Mouse (Mus musculus) ES-Bruce4 (cell line): ENCODE data around the gene Cgnl1.

Experiments
- CTCF ChIP-seq: IDR thresholded peaks from one replicate; pipeline ENCODE4 v1.8.1; 2011; ENCODE audit warnings: low read depth, low read length
- EP300 ChIP-seq: IDR thresholded peaks from 2 replicates; pipeline ENCODE4 v1.6.1; 2011; ENCODE audit warnings: low read depth, low read length; ENCODE audit not compliant: insufficient read depth
- POLR2A ChIP-seq: IDR thresholded peaks from one replicate; pipeline ENCODE4 v1.8.1; 2011; ENCODE audit warnings: low read length; ENCODE audit not compliant: insufficient read depth

DNA sequence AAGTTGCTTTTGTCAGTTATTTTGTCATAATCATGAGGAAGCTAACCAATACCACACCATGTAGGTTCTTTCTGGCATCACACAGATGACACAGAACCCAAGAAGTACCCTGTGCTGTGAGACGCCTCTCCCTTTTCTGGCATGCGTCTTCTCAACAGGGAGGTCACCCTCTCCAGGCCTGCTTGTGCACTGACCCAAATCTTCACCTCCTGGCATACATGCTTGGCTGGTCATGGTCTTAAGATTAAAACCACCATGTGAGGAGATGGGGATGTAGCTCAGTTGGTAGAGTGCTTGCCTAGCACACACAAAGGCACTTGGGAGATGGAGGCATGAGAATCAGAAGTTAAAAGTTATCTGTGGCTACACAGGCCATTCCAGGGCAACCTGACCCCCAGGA lies 96.2 kb downstream of the Cgnl1 start:
- TF ChIP-seq POLR2A (no peak), EP300 (no peak), CTCF (no peak)
